Mouse (Mus musculus) brown adipose tissue, adult 24 weeks (tissue): Measurements from ENCODE around the gene Grn. TPM values are rescaled to one million over a fixed set of nuclear protein-coding genes. Genes with fewer than 3 reads are reported as not detected.

Experiments
- polyA plus RNA-seq: library from polyadenylated mRNA; stranded (reverse); fragments of >200 nt; gene quantifications from 2 replicates; pipeline ENCODE4 v1.2.4, GENCODE M21; 2012; ENCODE audit not compliant: missing spikeins, insufficient read depth, insufficient read length

Grn gene
- polyA plus RNA-seq, 1 experiment = 78.8 TPM

Other genes with a start within 250 kb of the Grn start
- 93.7 and 101 TPM in 2 replicates for gene Lsm12, start 245.0 kb upstream of the Grn start, polyA plus RNA-seq
- 41.4 and 51.7 TPM in 2 replicates for gene G6pc3, start 240.7 kb upstream of the Grn start, polyA plus RNA-seq
- gene Hdac5, start 200.1 kb upstream of the Grn start, polyA plus RNA-seq = 42.2 and 61.6 TPM in 2 replicates
- not detected in 2 replicates for gene BC030867, start 181.4 kb upstream of the Grn start, polyA plus RNA-seq
- 0.48 and 1.0 TPM in 2 replicates for gene Asb16, start 161.6 kb upstream of the Grn start, polyA plus RNA-seq
- gene Tmub2, start 145.4 kb upstream of the Grn start, polyA plus RNA-seq = 20.5 and 24.2 TPM in 2 replicates
- gene Atxn7l3, start 133.7 kb upstream of the Grn start, polyA plus RNA-seq = 11.6 and 13.1 TPM in 2 replicates
- 41.7 and 47.6 TPM in 2 replicates for gene Ubtf, start 110.6 kb upstream of the Grn start, polyA plus RNA-seq
- 1.2 TPM in 1 of 2 replicates, not detected in the other for gene Slc4a1, start 64.1 kb upstream of the Grn start, polyA plus RNA-seq
- gene Rundc3a, start 36.9 kb upstream of the Grn start, polyA plus RNA-seq = not detected in 2 replicates
- 397 and 609 TPM in 2 replicates for gene Slc25a39, start 22.4 kb upstream of the Grn start, polyA plus RNA-seq
- gene Fam171a2, start 17.4 kb downstream of the Grn start, polyA plus RNA-seq = 0.63 and 1.0 TPM in 2 replicates
- 1.4 and 2.0 TPM in 2 replicates for gene Itga2b, start 39.8 kb downstream of the Grn start, polyA plus RNA-seq
- 7.7 and 15.2 TPM in 2 replicates for gene Gpatch8, start 126.1 kb downstream of the Grn start, polyA plus RNA-seq
- gene Gm11627, start 149.1 kb downstream of the Grn start, polyA plus RNA-seq = not detected in 2 replicates
- 0.42 and 1.3 TPM in 2 replicates for gene Fzd2, start 174.1 kb downstream of the Grn start, polyA plus RNA-seq
- gene Meioc, start 233.4 kb downstream of the Grn start, polyA plus RNA-seq = not detected in 2 replicates